Mouse (Mus musculus): Measurements from ENCODE around the gene Fam171b. TPM values are rescaled to one million over a fixed set of nuclear protein-coding genes. Genes with fewer than 3 reads are reported as not detected.

Gene Fam171b
- polyA plus RNA-seq, 1 experiment from 2014 or later = 0.25 TPM

GRCm38 (mm10) chr2:83814009-83814408, 1.6 kb downstream of the Fam171b start:
- no peak for ATAC-seq (ENCODE audit: insufficient read depth)
- peaks cover 58% of the 10 kb centered on the region for H3K27me3 ChIP-seq
- no peak overlapping the region for H3K27ac ChIP-seq (replicated peaks)
- H3K36me3 ChIP-seq (replicated peaks) = no peaks in the 10 kb centered on the region
- no peaks in the 10 kb centered on the region for H3K9me3 ChIP-seq (replicated peaks)
- no peak overlapping the region for H3K4me3 ChIP-seq (replicated peaks)
- 59% methylated on average over 6 of the region's 6 CpGs for WGBS (ENCODE audit: insufficient replicate concordance)
- no peaks in the 10 kb centered on the region; the same call in 1 of the 2 replicates for H3K4me1 ChIP-seq (replicated peaks)
- H3K4me2 ChIP-seq = no peak overlapping the region
- H3K9ac ChIP-seq = no peak overlapping the region

DNA sequence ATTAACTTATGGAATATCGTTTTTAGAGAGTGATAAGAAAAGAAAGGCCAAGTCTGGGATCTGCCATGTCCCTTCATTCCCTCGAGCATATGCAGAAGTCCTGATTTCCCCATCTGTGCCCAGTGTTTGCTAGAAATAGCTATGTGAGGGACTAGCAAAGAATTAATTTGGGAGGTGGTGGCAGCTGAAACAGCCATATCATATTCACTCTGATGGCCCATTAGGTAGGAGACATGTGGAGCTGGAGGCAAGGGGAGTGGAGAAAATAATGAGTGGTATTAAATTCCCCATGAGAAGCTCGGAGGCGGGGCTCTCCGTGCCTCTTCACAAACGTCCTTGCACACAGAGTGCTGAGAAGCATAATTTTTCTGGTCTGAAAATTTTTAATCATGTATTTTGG, 3.7 kb downstream of the Fam171b start:
- Histone ChIP-seq H3K27ac (replicated peaks) (no peak overlapping the region), H3K36me3 (replicated peaks) (no peaks in the 10 kb centered on the region), H3K27me3 (peaks cover 43% of the 10 kb centered on the region), H3K4me1 (replicated peaks) (no peaks in the 10 kb centered on the region; the same call in 1 of the 2 replicates), H3K9ac (no peak overlapping the region), H3K9me3 (replicated peaks) (no peaks in the 10 kb centered on the region), H3K4me2 (no peak overlapping the region), H3K4me3 (replicated peaks) (no peak overlapping the region)
- WGBS (ENCODE audit: insufficient replicate concordance) = 53% methylated on average over 6 of the region's 6 CpGs
- no peak for ATAC-seq (ENCODE audit: insufficient read depth)

- Histone ChIP-seq H3K36me3 (replicated peaks) (no peaks in the 10 kb centered on the region), H3K4me3 (replicated peaks) (no peak overlapping the region), H3K4me1 (replicated peaks) (no peaks in the 10 kb centered on the region), H3K4me2 (no peak overlapping the region), H3K27me3 (no peaks in the 10 kb centered on the region), H3K9ac (no peak overlapping the region), H3K27ac (replicated peaks) (no peak overlapping the region), H3K9me3 (replicated peaks) (no peaks in the 10 kb centered on the region)
- 52% methylated on average over 5 of the region's 5 CpGs for WGBS (ENCODE audit: insufficient replicate concordance)
- ATAC-seq (ENCODE audit: insufficient read depth) = no peak
Observed at GRCm38 (mm10) chr2:83825161-83825560, 12.7 kb downstream of the Fam171b start.

DNA sequence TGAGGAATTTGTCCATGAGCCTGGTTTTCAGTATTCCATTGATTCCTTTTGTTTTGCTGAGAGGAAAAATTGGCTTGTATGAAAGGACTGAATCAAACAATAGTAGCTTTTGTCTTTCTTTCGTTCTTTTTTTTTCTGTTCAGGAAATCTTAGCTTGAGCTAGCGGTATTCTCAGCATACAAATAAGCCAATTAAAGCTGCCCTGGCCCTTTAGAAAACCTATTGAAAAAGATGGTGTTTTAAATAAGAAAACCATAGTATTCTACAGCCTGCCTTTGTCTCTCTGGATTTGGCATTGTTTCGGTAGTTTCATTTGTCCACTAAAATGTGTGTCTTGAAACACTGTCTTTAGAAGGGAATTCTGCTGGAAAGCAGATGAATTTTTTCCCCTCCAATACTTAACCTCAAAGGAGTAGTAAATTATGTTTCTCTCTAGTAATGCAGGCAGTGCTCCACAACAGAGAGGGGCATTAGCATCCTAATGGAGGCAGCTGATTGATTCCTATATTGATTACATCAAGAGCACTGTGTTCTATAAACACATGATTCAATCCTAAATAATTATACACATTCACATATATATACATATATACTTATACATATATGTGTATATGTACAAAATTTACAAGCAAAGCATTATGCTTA, 16.6 kb downstream of the Fam171b start:
- Histone ChIP-seq H3K27me3 (no peaks in the 10 kb centered on the region), H3K9me3 (replicated peaks) (no peaks in the 10 kb centered on the region), H3K4me2 (no peak overlapping the region), H3K4me1 (replicated peaks) (no peaks in the 10 kb centered on the region), H3K36me3 (replicated peaks) (no peaks in the 10 kb centered on the region), H3K27ac (replicated peaks) (no peak overlapping the region), H3K9ac (no peak overlapping the region), H3K4me3 (replicated peaks) (no peak overlapping the region)
- no peak for ATAC-seq (ENCODE audit: insufficient read depth)
- WGBS (ENCODE audit: insufficient replicate concordance) = 61% methylated on average over 3 of the region's 3 CpGs

DNA sequence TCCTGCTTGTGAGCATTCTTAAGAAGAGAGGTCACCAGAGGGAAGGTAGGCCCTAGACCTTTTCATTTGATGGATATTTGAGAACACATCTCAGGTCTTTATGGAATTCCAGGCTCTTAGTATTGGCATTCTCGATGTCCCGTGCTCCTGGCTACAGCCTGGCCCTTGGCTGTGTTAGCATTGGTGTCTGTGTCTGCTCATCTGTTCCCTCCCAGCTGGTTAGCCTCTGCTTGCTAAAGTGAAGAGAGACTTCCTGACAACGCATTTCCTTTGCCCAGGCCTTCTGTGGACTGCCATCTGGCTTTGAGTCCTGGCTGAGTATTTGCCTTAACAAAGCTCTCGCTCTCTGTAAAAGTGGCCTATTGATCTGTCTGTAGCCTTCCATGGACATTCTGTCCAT, 20.5 kb downstream of the Fam171b start:
- no peaks in the 10 kb centered on the region for H3K4me1 ChIP-seq (replicated peaks)
- 58% methylated on average over 4 of the region's 4 CpGs for WGBS (ENCODE audit: insufficient replicate concordance)
- no peak overlapping the region for H3K4me2 ChIP-seq
- H3K9ac ChIP-seq = no peak overlapping the region
- ATAC-seq (ENCODE audit: insufficient read depth) = no peak
- H3K36me3 ChIP-seq (replicated peaks) = no peaks in the 10 kb centered on the region
- H3K27me3 ChIP-seq = no peaks in the 10 kb centered on the region
- H3K27ac ChIP-seq (replicated peaks) = no peak overlapping the region
- H3K4me3 ChIP-seq (replicated peaks) = no peak overlapping the region
- no peaks in the 10 kb centered on the region for H3K9me3 ChIP-seq (replicated peaks)

GRCm38 (mm10) chr2:83835313-83836070, 23.1 kb downstream of the Fam171b start:
- Histone ChIP-seq H3K4me3 (replicated peaks) (no peak overlapping the region), H3K27me3 (no peaks in the 10 kb centered on the region), H3K27ac (replicated peaks) (no peak overlapping the region), H3K9me3 (replicated peaks) (no peaks in the 10 kb centered on the region), H3K9ac (no peak overlapping the region), H3K36me3 (replicated peaks) (no peaks in the 10 kb centered on the region), H3K4me2 (no peak overlapping the region), H3K4me1 (replicated peaks) (no peaks in the 10 kb centered on the region)
- 58% methylated on average over 10 of the region's 10 CpGs for WGBS (ENCODE audit: insufficient replicate concordance)
- no peak for ATAC-seq (ENCODE audit: insufficient read depth)

GRCm38 (mm10) chr2:83848495-83848894, 36.1 kb downstream of the Fam171b start:
- ATAC-seq (ENCODE audit: insufficient read depth) = no peak
- H3K36me3 ChIP-seq (replicated peaks) = no peaks in the 10 kb centered on the region
- no peak overlapping the region for H3K4me2 ChIP-seq
- H3K9ac ChIP-seq = no peak overlapping the region
- 68% methylated on average over 3 of the region's 3 CpGs for WGBS (ENCODE audit: insufficient replicate concordance)
- H3K27ac ChIP-seq (replicated peaks) = no peak overlapping the region
- no peaks in the 10 kb centered on the region for H3K27me3 ChIP-seq
- H3K9me3 ChIP-seq (replicated peaks) = no peaks in the 10 kb centered on the region
- no peaks in the 10 kb centered on the region for H3K4me1 ChIP-seq (replicated peaks)
- H3K4me3 ChIP-seq (replicated peaks) = no peak overlapping the region

- H3K4me1 ChIP-seq (replicated peaks) = no peaks in the 10 kb centered on the region
- no peak overlapping the region for H3K9ac ChIP-seq
- H3K4me3 ChIP-seq (replicated peaks) = no peak overlapping the region
- H3K9me3 ChIP-seq (replicated peaks) = no peaks in the 10 kb centered on the region
- H3K4me2 ChIP-seq = no peak overlapping the region
- H3K27ac ChIP-seq (replicated peaks) = no peak overlapping the region
- H3K27me3 ChIP-seq = no peaks in the 10 kb centered on the region
- H3K36me3 ChIP-seq (replicated peaks) = no peaks in the 10 kb centered on the region
- 70% methylated on average over 10 of the region's 10 CpGs for WGBS (ENCODE audit: insufficient replicate concordance)
- no peak for ATAC-seq (ENCODE audit: insufficient read depth)
Observed at GRCm38 (mm10) chr2:83853423-83853822, 41.0 kb downstream of the Fam171b start.

DNA sequence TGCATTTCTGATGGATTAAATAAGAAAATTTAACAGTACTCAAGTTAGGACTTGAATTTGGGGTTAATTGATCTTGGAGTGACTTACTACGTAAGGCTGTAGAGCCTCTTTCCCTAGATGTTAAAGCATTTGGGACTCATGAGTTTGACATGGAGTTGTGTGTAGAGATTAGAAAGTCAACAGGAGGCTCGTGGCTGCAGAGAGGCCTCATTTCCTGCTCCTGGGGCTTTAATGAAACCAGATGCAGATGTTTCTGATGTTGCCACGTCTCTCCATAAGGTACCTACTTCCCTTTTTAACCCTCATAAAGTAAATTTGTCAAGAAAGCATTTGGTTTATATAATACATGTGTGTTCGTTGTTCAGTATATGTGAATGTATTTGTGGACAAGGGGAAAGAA, 43.8 kb downstream of the Fam171b start:
- ATAC-seq (ENCODE audit: insufficient read depth) = no peak
- no peak overlapping the region for H3K4me3 ChIP-seq (replicated peaks)
- H3K9me3 ChIP-seq (replicated peaks) = no peaks in the 10 kb centered on the region
- 20% methylated on average over 4 of the region's 4 CpGs for WGBS (ENCODE audit: insufficient replicate concordance)
- H3K27me3 ChIP-seq = no peaks in the 10 kb centered on the region
- no peaks in the 10 kb centered on the region for H3K36me3 ChIP-seq (replicated peaks)
- H3K27ac ChIP-seq (replicated peaks) = no peak overlapping the region
- no peaks in the 10 kb centered on the region for H3K4me1 ChIP-seq (replicated peaks)
- H3K4me2 ChIP-seq = no peak overlapping the region
- H3K9ac ChIP-seq = no peak overlapping the region

DNA sequence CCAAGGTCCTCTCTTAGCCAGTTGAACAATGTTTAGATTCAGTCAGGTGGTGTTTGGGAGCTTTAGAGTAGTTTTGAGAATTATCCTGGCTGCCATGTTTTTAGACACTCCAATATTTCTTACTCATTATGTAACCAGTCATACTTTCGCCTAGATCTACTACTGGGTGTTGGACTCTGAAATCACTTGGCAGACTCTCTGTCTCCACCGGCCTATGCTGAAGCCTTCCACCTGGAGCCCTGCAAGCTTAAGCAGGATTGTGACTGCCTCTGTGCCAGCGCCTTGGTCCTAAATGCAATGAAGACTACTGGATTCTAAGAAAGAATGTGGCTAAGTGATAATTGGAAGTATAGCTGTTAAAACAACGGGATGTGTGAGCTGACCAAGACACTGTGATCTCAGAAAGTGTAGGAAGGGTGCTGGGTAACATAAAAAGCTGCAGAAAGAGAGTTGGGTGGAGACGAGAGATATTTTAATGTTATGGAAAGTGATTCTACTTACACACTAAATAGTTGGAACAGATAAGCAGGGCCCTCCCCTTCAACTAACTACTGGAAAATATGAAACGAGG, 71.5 kb downstream of the Fam171b start:
- Histone ChIP-seq H3K4me2 (no peak overlapping the region), H3K4me3 (replicated peaks) (no peak overlapping the region), H3K9me3 (replicated peaks) (no peaks in the 10 kb centered on the region), H3K9ac (no peak overlapping the region), H3K36me3 (replicated peaks) (no peaks in the 10 kb centered on the region), H3K27me3 (no peaks in the 10 kb centered on the region), H3K4me1 (replicated peaks) (no peaks in the 10 kb centered on the region), H3K27ac (replicated peaks) (no peak overlapping the region)
- ATAC-seq (ENCODE audit: insufficient read depth) = no peak
- WGBS (ENCODE audit: insufficient replicate concordance) = 54% methylated on average over 6 of the region's 6 CpGs

- H3K9me3 ChIP-seq (replicated peaks) = no peaks in the 10 kb centered on the region
- no peaks in the 10 kb centered on the region for H3K36me3 ChIP-seq (replicated peaks)
- H3K4me1 ChIP-seq (replicated peaks) = no peaks in the 10 kb centered on the region
- H3K27me3 ChIP-seq = no peaks in the 10 kb centered on the region
- H3K4me3 ChIP-seq (replicated peaks) = no peak overlapping the region
- H3K9ac ChIP-seq = no peak overlapping the region
- WGBS (ENCODE audit: insufficient replicate concordance) = 59% methylated on average over 2 of the region's 2 CpGs
- ATAC-seq (ENCODE audit: insufficient read depth) = no peak
- H3K27ac ChIP-seq (replicated peaks) = no peak overlapping the region
- no peak overlapping the region for H3K4me2 ChIP-seq
Observed at GRCm38 (mm10) chr2:83893701-83894100, 81.3 kb downstream of the Fam171b start.

All from liver, embryonic 15.5 days (tissue).